Mouse (Mus musculus) frontal cortex, postnatal 10 days (tissue): ENCODE data around the gene Hoxc13.

Experiments used
- DNase-seq, 2 experiments: peaks; one replicate each; pipeline ENCODE4 v3.0.0; 2022; ENCODE audit warnings: low spot score in 2 of 2, mixed read lengths in 1 of 2

Gene Hoxc13

GRCm38 (mm10) chr15:102963671-102964640, 43.1 kb downstream of the Hoxc13 start:
- DNase-seq: no peak

- no peak for DNase-seq
Measured at GRCm38 (mm10) chr15:102965003-102965891, 44.3 kb downstream of the Hoxc13 start.

- no peak for DNase-seq
Measured at GRCm38 (mm10) chr15:102965892-102966775, 45.2 kb downstream of the Hoxc13 start.

GRCm38 (mm10) chr15:102966776-102967311, 45.9 kb downstream of the Hoxc13 start, which contains the start of gene Hoxc10:
Gene Hoxc10 (plus strand): TSS chr15:102966796.
- DNase-seq: no peak

- no peak for DNase-seq
Measured at GRCm38 (mm10) chr15:102967312-102967510, 46.3 kb downstream of the Hoxc13 start, which contains the start of gene Hoxc5. Gene Hoxc5 (plus strand): TSS chr15:102967443.

- DNase-seq: no peak
Measured at GRCm38 (mm10) chr15:102967511-102968397, 46.9 kb downstream of the Hoxc13 start.

GRCm38 (mm10) chr15:102969296-102969695, 48.4 kb downstream of the Hoxc13 start:
- no peak for DNase-seq

- DNase-seq: no peak
Measured at GRCm38 (mm10) chr15:102970740-102971139, 49.8 kb downstream of the Hoxc13 start.

- no peak for DNase-seq
Measured at GRCm38 (mm10) chr15:102972254-102972653, 51.4 kb downstream of the Hoxc13 start.

- DNase-seq: no peak
Measured at GRCm38 (mm10) chr15:102972753-102973152, 51.9 kb downstream of the Hoxc13 start.

GRCm38 (mm10) chr15:102975034-102975433, 54.1 kb downstream of the Hoxc13 start:
- DNase-seq: no peak

GRCm38 (mm10) chr15:102975688-102976111, 54.8 kb downstream of the Hoxc13 start:
- DNase-seq: no peak

- DNase-seq: no peak
Measured at GRCm38 (mm10) chr15:102976171-102976570, 55.3 kb downstream of the Hoxc13 start, which contains the start of gene Hoxc9. Gene Hoxc9 (plus strand): TSS chr15:102976439.

- DNase-seq: no peak
Measured at GRCm38 (mm10) chr15:102976631-102977422, 55.9 kb downstream of the Hoxc13 start.

GRCm38 (mm10) chr15:102977423-102977974, 56.6 kb downstream of the Hoxc13 start:
- DNase-seq: no peak
